Mouse (Mus musculus) gastrocnemius, postnatal 36 days (tissue): ENCODE measurements at regions not wholly inside any gene's neighbourhood (a gene's known extent, or its start where the extent isn't known, plus 50 kb on each side); places are given as distances from the start of the nearest gene placed in this dataset.

Experiments used
- DNase-seq, 2 experiments: peaks; one replicate each; pipeline ENCODE4 v3.0.0; 2022
- intact Hi-C: fragments of 180-260 bp; cut with DNase I; formaldehyde crosslinking; loops from one replicate; pipeline ENCODE4 v1.15.1; 2025

DNA sequence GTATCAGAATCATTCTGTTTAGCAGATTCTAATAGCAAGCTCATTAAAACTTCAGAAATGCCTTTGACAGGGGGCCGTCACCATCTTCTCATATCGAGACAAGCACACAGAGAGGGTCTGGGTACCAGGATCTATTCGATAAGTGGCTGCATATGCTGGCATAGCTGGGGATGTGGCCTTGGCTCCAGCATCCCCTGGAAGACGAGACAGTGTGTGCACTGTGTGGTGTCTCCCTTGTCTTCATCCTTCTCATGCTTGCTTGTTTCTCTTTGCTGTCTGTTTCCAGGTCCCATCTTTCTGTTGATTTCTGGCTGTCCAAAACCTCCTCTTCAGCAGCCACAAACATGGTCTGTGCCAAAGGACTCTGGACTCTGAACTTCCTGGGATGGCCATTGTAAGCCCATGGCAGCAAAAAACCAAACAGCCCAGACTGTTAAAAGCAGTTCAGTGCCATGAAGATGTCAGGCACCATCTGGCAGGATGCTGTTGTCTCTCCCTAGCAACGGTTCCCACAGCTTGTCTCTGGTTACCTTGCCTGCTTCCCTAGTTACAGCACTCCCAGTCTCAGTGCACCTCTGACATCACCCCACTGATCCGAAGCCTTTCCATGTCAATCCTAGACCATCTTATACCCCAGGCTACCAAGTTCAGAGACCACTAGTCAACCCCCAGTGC is 56.5 kb downstream of the Kctd12 start:
- no peak for DNase-seq
- intact Hi-C loops: no loop called here

DNA sequence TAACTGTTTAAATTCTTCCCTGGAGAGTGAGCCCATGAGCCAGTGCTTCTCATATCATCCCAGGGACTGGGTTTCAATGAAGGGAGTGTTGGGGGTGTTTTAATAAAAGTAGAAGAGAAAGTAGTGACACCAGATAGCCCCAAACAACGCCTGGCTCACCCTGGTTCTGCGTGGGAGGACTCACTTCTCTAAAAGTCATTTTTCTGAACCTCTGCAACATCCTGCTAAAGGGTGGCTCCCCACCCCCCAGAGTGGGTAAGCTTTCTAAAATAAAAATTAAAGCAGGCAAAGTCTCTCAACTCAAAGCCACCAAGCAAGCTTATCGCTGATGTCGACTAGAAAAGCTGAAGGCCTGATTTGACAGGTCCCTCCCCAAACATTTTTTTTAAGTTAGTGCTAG is 57.8 kb downstream of the Kctd12 start:
- intact Hi-C loops: no loop called here
- no peak for DNase-seq

DNA sequence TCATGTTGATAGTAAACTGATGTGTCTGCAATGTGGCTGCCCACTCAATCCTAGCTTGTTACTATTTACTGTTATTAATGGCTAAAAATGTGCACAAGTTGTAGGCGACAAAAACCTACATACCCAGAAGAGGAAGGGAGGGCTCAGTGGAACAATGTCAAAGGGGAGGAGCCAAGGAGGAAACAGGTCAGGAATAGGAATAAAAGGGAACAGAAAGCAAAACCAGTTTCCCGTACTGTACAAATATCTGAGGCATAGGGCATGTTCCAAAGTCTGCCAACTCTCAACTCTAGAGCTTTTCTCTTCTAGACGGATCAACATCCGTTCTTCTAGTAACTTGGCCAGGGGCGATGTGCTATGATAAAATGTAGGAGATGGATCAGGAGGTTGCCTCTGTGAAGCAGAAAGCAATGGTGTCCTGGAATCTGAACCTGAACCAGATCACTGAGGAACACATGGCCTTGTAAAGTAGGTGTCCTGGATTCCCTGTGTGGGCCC is 59.9 kb downstream of the Kctd12 start:
- no peak for DNase-seq
- intact Hi-C loops: no loop called here

DNA sequence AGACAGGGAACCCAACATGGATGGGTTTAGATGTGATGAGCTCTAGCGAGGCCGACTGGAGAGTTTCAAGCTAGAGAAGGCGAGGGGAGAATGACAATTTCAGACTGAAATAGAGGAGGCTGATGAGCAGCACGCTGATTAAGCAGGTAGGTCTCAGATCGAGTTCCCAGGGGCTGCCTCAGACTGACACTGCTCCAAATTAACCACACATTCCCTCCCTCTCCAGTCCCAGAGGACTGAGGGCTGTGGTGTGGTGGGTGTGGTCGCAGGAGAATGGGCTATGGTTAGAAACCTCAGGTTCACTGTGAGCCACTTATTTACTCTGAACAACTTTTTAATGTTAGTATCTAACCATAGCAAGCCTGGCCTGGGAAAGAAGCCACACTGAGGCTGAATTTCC is 62.0 kb downstream of the Kctd12 start:
- intact Hi-C loops: no loop called here
- no peak for DNase-seq

DNA sequence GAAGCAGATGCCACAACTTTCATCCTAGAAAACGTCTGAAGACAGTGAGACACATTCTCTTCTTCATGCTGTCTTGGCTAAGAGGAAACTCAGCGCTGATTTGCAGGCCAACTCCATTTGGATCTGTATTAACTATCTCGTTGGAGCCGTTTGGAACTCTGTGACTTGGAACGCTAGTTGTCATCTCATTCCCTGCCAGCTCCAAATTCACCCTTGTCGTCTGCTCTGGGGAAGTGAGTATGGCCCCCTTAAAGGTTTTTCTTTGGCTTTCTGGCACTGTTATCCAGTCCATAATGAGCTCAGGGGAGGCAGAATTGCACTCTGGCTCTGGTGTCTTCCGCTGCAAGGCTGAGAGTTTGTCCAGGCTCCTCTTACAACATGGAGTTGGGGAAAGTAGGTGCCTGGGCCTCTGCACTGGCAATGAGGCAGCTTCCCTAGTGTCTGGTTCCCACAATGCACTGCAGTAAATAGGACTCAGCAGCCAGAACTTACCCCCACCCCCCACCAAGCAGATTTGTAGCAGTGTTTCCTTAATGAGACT is 63.1 kb downstream of the Kctd12 start:
- intact Hi-C loops: no loop called here
- DNase-seq: no peak

DNA sequence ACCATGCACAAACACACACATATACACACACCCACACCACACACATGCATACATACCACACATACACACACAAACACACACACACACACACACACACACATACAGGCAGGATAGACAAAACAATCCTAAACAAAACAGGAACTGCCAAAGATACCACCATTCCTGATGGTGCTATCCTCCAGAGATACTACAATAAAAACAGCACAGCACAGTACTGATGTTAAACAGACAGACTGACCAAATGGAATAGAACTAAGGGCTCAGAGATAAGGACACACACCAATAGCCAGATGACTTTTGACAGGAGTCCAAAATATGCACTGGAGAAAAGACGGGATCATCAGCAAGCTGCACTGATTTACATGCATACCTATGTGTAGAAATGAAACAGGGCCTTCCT is 64.5 kb downstream of the Kctd12 start:
- no peak for DNase-seq
- intact Hi-C loops: no loop called here

DNA sequence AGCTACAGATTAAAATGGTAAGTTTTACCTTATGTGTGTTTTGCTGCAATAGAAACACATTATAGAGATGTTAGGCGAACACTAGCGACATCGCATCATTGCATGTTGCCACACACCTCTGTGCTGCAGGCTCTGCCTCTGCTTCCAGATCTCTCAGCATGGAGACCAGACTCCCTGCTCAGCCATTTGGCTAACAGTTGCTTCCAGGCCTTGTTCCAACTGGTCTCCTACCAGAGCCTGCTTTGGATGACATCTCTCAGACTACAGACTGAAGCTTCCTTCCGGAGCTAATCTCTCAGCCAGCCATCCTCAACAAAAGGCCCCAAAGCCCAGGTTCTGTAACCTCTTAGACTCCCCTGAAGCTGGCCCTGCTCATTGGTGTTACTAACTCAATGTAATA is 66.5 kb downstream of the Kctd12 start:
- peak in 1 of 2 experiments; percentile 43 for DNase-seq
- intact Hi-C loops: no loop called here

DNA sequence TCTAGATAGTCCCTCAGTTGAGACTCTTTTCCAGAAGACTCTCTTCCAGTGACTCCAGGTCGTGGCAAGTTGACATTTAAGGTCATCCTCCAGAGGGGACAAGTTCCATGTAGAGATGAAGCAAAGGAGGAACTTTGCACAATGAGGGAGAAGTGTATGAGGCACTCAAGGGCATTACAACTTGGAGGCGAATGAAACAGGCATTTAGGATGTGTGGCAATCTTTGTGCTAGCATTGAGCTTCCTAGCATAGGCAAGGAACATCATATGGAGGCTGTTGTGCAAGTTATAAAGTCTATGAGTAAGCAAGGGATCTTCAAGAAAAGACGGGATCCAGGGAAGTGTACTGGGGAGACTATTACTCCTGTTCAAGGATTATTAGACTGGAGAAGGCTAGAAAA is 70.9 kb downstream of the Kctd12 start:
- no peak for DNase-seq
- intact Hi-C loops: no loop called here

DNA sequence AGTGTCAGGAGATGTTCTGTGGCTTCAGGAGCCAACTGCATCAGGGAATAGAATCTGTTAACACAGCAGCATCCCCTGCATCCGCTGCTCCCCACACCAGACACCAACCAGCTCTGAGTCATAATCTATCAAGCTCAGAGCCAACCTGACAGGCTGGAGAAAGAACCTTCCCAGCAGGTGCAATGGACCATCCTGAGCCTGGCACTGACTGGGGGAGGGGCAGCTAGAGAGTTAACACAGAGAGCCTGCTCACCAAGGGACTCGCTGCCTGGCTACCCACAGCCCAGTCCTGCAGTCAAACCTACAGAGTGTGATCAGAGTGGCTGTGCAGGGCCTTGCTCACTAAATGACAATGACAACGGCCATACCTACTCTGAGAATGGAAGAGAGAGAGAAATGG is 73.4 kb downstream of the Kctd12 start:
- intact Hi-C loops: no loop called here
- no peak for DNase-seq

DNA sequence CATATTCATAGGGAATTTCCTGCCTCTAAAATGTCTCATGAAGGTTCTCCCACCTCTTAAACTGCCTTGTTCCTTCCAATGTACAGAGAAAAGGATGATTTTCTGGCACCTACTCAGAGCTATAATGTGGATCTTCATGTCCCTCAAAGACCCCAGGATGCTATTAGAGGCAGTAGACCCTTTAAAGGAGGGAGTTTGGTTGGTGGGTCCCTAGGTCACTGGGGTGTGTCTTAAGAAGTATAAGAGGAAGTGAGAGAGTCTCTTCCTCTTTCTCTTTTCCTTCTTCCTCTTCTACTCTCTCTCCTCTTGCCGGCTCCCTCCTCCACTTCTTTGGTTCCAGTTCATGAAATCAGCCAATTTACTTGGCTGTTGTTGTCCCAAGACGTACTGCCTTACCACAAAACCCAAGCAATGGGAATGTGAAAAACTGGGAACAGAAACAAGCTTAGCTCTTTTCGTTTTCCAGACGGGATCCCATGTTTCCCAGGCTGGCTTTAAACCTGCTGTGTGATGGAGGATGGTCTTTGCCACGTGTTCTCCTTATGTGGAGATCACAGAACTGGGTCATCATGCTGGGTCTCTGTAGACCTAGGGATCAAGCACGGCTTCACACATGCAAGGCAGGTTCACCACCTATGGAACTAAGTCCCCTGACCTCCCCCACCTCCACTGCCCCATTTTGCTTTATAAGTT is 74.9 kb downstream of the Kctd12 start:
- intact Hi-C loops: no loop called here
- no peak for DNase-seq

DNA sequence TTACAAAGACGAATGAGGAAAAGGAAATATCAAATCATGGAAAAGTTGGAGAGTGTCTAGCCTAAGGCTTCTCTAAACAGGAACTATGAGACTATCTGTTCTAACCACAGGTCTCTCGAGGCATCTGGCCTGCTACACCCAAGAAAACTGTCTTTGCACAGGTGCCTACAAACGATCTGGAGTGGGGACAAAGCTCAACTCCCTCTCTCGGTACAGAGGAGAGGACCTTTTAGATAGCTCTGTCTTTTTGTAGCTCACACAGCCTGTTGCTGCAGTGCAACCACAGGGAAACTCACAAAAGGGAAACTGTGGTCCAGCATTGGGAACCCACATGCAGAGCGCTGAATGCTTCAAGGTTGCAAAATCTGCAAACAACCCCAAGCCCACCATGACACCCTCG is 75.6 kb downstream of the Kctd12 start:
- DNase-seq: no peak
- intact Hi-C loops: no loop called here

DNA sequence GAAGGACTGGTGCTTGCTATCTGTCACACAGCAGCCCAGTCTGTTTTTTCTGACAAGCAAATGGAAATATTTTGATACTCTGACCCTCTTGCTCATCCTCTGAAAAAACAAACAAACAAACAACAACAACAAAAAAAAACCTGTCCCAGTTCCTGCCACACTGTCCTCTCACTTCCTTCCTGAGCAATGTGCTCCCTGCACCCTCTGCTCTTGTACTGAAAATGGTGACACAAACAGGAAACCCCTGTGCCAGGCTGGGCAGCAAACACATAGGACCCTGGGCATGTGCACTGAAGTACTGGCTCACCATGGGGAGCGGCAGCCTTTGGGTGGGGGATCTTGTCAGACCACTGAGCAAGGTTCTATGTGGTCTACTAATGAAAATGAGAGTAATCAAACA is 76.2 kb downstream of the Kctd12 start:
- intact Hi-C loops: no loop called here
- DNase-seq: no peak

DNA sequence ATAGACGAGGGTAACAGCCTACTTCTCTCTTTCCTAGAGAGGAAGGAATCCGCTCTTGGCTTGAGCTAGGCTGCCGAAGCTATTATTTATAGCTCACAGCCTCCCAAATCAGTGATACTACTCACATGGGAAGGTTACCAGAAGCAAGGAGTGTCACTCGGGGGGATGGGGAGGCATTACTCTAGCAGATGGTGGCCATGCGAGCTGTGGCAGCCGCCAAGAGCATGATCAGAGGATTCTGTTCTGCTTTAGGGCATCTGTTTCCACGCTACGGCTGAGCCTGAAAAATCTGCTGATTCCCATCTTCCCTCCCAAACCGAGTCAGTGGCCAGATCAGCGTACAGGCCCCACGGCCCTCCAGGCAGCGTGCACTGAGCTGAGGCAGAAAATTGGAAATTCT is 79.5 kb downstream of the Kctd12 start:
- DNase-seq: peak; percentile 45 to 47
- intact Hi-C loops: no loop called here

DNA sequence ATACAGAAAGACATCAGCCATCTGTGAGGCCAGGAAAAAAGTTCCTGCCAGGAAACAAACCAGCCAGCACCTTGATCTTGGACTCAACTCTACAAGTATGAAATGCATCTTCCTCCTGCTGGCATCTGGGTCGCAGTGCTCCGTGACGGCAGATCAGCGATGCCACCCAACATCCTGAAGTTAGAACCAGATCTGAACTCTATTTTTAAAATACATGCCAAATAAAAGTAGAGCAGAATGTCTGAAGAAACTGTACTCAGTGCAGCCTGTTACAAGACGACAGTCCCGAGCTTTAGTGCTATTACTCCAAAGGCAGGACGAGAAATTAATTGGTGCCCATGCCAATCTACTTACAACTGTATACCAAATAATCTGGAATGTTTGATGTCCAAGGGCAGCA is 80.2 kb downstream of the Kctd12 start:
- intact Hi-C loops: no loop called here
- no peak for DNase-seq

DNA sequence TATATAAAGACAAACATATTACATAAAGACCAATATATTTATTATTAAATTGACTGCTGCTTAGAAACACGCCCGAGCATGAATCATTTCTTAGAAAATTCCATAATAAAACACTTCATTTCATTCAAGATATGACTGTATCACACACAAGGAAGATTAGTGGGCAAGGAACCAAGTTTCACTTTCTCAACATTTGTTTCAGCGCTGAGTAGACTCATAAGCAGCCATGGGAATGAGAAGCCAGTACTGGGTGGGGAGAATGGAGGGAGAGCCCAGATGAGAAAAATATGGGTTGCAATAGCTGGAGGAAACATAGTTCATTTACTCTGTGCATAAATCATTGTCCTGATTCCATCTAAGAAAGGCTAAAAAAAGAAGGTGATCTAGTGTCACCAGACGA is 84.0 kb downstream of the Kctd12 start:
- no peak for DNase-seq
- intact Hi-C loops: no loop called here

DNA sequence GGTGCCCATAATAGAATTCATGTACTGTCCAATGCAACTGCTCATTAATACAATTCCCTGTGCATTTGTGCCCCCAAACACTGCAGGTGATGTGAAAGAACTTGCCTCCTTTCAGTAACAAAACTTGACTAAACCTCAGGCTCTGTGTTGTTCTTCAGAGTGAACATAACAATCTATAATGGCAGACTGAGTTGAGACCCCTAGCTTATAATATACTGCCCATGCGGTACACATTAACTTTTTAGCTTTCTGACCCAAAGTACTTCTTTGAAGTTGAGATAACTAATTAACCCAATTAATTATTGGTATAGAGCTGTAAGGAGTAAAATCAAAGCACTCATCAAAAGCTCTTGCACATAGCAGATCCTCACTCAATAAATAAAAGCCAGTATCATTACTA is 85.4 kb downstream of the Kctd12 start:
- intact Hi-C loops: no loop called here
- DNase-seq: no peak

DNA sequence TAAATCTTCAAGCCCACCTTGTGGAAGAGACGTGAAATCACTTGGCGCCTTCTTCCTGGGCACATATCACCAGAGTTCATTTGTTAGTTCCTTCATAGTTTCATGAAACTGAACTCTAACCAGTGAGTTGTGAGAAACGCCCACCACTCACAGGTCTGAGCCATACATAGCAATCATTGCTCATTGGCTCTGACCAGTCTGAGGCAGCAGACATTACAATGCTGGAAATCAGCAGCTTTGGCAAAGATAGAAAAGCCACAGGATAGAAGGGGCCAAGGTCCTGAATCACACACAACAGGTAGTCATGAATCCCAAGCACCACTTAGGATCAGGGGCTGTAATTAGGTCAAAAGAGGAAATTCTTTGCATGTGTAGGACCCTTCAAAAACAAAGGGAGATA is 85.9 kb downstream of the Kctd12 start:
- DNase-seq: no peak
- intact Hi-C loops: no loop called here

DNA sequence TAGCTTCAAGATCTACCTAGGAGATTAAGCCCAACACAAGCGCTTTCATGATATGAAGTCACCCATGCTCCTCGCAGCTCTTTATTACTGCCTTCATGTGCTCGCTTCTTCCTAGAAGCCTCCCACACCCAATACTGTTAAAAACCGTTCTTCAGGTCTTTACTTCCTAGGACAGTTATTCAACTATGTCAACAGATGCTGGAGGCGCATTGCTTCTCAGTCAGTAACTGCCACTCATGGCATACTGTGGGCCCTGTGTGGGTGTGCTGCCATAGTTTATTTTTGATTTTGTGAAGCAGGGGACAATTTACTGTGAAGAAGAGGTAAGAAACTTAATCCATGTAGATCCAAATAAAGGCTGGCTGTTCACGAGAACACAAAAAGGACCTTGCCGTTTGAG is 89.2 kb downstream of the Kctd12 start:
- DNase-seq: no peak
- intact Hi-C loops: no loop called here

DNA sequence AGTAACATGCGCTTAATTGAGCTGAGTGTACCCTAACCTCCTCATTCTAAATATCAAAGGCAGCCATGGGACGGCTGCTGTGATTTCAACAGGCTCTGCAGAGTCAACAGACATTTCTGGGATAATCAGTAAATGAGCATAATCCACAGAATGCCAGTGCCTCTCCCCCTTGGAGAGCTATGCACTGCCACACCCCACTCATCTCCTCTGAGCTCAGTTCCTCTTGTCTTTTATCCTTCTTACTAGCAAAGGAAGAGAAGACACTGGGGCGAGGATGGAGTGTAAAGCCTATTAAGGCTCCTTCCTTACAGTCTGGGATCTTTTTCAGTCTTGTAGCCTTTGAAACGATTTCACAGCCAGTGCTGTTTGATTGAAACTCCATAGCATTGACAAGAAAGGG is 90.9 kb downstream of the Kctd12 start:
- DNase-seq: no peak
- intact Hi-C loops: no loop called here

DNA sequence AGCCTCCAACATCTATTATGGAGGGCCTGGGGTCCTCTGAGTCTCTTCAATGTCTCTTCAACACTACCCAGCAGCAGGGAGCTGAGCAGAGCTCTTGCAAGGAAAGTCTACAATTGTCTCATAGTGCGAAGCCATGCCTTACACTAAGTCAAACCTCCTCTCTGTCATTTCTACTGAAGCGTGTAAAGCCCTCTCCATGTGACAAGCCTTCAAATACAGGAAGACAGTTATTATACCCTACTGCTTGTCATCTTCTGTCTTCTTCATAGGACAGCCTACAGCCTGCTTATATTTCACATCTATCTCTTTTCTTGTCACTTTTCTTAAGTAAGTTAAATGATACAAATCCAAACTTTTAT is 97.2 kb downstream of the Kctd12 start:
- intact Hi-C loops: no loop called here
- DNase-seq: no peak

DNA sequence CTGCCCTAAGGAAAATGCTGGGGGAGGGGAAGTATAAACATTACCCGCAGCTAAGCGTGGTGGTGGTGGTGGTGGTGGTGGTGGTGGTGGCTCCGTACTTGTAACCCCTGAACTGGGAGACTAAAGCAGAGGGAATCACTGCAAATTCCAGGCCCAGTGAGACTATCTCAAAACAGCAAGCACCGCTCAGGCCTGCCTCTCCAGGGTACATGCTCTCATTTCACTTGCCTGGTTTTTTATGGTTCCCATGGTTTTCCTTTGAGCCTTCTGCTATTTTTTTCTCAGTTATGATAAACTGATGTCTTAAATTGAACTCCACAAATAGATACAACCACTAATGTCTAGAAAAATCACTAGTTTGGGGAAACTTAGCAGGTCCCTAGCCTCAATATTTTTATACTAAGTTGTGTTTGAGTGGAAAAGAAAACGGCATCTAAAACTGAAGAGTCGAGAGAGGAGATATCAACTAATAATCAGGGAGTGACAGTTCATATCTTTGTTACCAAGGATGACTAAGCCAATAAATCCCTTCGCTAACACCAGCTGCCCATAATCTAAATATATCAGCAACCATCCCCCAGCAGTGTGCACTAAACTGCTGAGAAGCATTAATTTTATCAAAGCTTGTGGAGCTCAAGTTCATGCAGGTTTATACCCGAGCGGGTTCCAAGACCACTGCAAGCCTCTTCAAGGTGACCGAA is 97.7 kb downstream of the Kctd12 start:
- intact Hi-C loops: loop anchor here (5.0 kb wide), 1 partner anchor 98 kb away; the partner anchor contains the start of gene Kctd12
- DNase-seq: no peak
